Mouse (Mus musculus): ENCODE measurements at regions not wholly inside any gene's neighbourhood (a gene's known extent, or its start where the extent isn't known, plus 50 kb on each side); places are given as distances from the start of the nearest gene placed in this dataset.
A peak's percentile ranks its signal among the peaks of the same experiment; 100 is the strongest.

- DNase-seq (ENCODE audit: low spot score): no peak
These were observed 98.6 kb upstream of the Foxp3 start for GRCm38 (mm10) chrX:7474831-7475230.

- DNase-seq (ENCODE audit: low spot score): peak; percentile 71
These were observed 98.2 kb upstream of the Usp27x start for GRCm38 (mm10) chrX:7473814-7474213.

GRCm38 (mm10) chrX:7469801-7470200 lies 94.2 kb upstream of the Usp27x start:
- DNase-seq (ENCODE audit: low spot score): no peak

GRCm38 (mm10) chrX:7467985-7468384 lies 92.4 kb upstream of the Usp27x start:
- DNase-seq (ENCODE audit: low spot score): no peak

GRCm38 (mm10) chrX:7456851-7457250 lies 81.2 kb upstream of the Usp27x start:
- DNase-seq (ENCODE audit: low spot score): no peak

- DNase-seq (ENCODE audit: low spot score): no peak
These were observed 69.4 kb upstream of the Usp27x start for GRCm38 (mm10) chrX:7445035-7445434.

- no peak for DNase-seq (ENCODE audit: low spot score)
These were observed 69.0 kb upstream of the Usp27x start for GRCm38 (mm10) chrX:7444583-7444982.

- DNase-seq (ENCODE audit: low spot score): peak; percentile 60
These were observed 68.4 kb upstream of the Usp27x start for GRCm38 (mm10) chrX:7443996-7444421.

GRCm38 (mm10) chrX:7435375-7436042 lies 59.9 kb upstream of the Usp27x start:
- DNase-seq (ENCODE audit: low spot score): no peak

GRCm38 (mm10) chrX:7434268-7434667 lies 58.6 kb upstream of the Usp27x start:
- DNase-seq (ENCODE audit: low spot score): no peak

- DNase-seq (ENCODE audit: low spot score): no peak
These were observed 54.8 kb upstream of the Usp27x start for GRCm38 (mm10) chrX:7430456-7430855.

- peak; percentile 30 for DNase-seq (ENCODE audit: low spot score)
These were observed 53.9 kb upstream of the Usp27x start for GRCm38 (mm10) chrX:7429524-7429865.

- peak; percentile 72 for DNase-seq (ENCODE audit: low spot score)
These were observed 53.2 kb upstream of the Usp27x start for GRCm38 (mm10) chrX:7428621-7429523.
